Mouse (Mus musculus) lung, adult 2 months (tissue): ENCODE measurements around the gene Map3k15. TPM values are rescaled to one million over a fixed set of nuclear protein-coding genes. Genes with fewer than 3 reads are reported as not detected.
A peak's percentile ranks its signal among the peaks of the same experiment; 100 is the strongest.

ENCODE experiments used
- DNase-seq: peaks from one replicate; pipeline ENCODE4 v3.0.0; 2022
- H3K4me1 ChIP-seq: fragments of 200-500 bp; 2 replicates; pipeline ENCODE4 v1.6.1; 2011; ENCODE audit warnings: low read length; ENCODE audit not compliant: control insufficient read depth, insufficient read depth
- H3K4me3 ChIP-seq: fragments of 200-500 bp; replicated peaks from 2 replicates; pipeline ENCODE3; 2011; ENCODE audit warnings: low read depth, mild to moderate bottlenecking, control low read depth, low read length; ENCODE audit errors: extremely low read depth
- CTCF ChIP-seq: fragments of 200-500 bp; IDR thresholded peaks from 2 replicates; pipeline ENCODE4 v1.5.1; 2011; ENCODE audit warnings: mild to moderate bottlenecking, low read length, control low read depth; ENCODE audit not compliant: insufficient read depth
- POLR2A ChIP-seq: fragments of 200-500 bp; IDR thresholded peaks from 2 replicates; pipeline ENCODE4 v1.6.1; 2011; ENCODE audit warnings: low read depth, mild to moderate bottlenecking, control low read depth, low read length, borderline replicate concordance; ENCODE audit errors: extremely low read depth
- WGBS: fragments of 180-500 bp; shearing (Covaris S2); methylation state at CpG from one replicate; pipeline ENCODE4 v1.1.7; 2018; 5-methylcytosine and 5-hydroxymethylcytosine counted together
- polyA plus RNA-seq: library from polyadenylated mRNA; depleted of rRNA; stranded (reverse); fragments of >200 nt; gene quantifications from 2 replicates; pipeline ENCODE4 v1.2.3, GENCODE M21; 2012

The Map3k15 gene
- polyA plus RNA-seq, 1 experiment = 1.2 TPM

GRCm38 (mm10) chrX:159969025-159969424 is 19.2 kb upstream of the Map3k15 start:
- WGBS = 89% methylated on average over 2 of the region's 2 CpGs
- Histone ChIP-seq H3K4me3 (no peak overlapping the region), H3K4me1 (no peaks in the 10 kb centered on the region)
- no peak for DNase-seq
- TF ChIP-seq CTCF (no peak), POLR2A (no peak)

- no peak for DNase-seq
Observed at GRCm38 (mm10) chrX:159971091-159971779, 17.0 kb upstream of the Map3k15 start.

GRCm38 (mm10) chrX:159973730-159974129 is 14.5 kb upstream of the Map3k15 start:
- Histone ChIP-seq H3K4me3 (no peak overlapping the region), H3K4me1 (no peaks in the 10 kb centered on the region)
- 34% methylated on average over 5 of the region's 5 CpGs for WGBS
- peak; percentile 42 for TF ChIP-seq CTCF
- no peak for TF ChIP-seq POLR2A
- DNase-seq = no peak

More at GRCm38 (mm10) chrX:159971091-159971779, 17.0 kb upstream of the Map3k15 start:
- 61% methylated on average over 3 of the region's 3 CpGs for WGBS
- H3K4me1 ChIP-seq = no peaks in the 10 kb centered on the region
- TF ChIP-seq CTCF (no peak), POLR2A (no peak)
- H3K4me3 ChIP-seq = no peak overlapping the region

DNA sequence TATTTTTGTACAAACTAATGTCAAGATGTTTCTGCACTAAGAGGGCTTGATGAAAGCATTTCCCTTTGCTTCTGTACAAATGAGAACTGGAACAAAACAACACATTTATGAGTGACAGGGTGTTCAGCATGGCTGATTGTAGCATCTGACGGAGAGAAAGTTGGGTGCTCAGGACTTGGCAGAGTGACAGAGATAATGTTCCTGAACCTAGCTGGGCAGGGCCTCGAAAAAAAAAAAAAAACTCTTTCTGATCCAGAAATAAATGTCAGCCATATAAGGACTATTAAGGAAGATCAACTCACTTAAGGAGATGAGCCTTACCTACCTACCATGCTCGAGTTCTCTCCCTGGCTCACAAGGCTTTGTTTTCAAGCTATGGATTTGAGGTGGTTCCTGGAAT is 12.0 kb upstream of the Map3k15 start:
- TF ChIP-seq CTCF (no peak), POLR2A (no peak)
- Histone ChIP-seq H3K4me1 (no peaks in the 10 kb centered on the region), H3K4me3 (no peak overlapping the region)
- no peak for DNase-seq
- WGBS = 57% methylated on average over 3 of the region's 3 CpGs

DNA sequence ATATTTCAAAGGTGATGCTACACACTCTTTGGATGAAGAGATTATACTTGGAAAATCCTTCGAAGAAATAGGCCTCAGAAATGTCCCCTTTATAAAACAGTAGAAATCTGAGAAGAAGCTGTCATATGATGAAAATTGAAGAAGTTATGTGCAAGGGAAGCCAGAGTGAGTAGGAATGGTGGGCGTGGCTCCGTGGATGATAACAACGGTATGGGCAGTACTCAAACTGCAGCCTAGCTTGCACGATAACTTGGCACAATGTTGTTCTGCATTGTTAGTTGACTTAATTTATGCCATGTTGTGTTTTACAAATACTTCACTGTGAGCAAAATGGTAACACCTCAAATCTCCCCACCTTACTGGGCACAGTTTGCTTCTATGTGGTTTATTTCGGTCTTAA is 7.6 kb downstream of the Map3k15 start:
- WGBS = 81% methylated on average over 6 of the region's 6 CpGs
- TF ChIP-seq CTCF (no peak), POLR2A (no peak)
- H3K4me3 ChIP-seq = no peak overlapping the region
- DNase-seq = no peak
- no peaks in the 10 kb centered on the region for H3K4me1 ChIP-seq

- Histone ChIP-seq H3K4me3 (no peak overlapping the region), H3K4me1 (no peaks in the 10 kb centered on the region)
- no peak for DNase-seq
- TF ChIP-seq POLR2A (no peak), CTCF (no peak)
- 78% methylated on average over 1 of the region's 1 CpGs for WGBS
Observed at GRCm38 (mm10) chrX:160053306-160053705, 65.1 kb downstream of the Map3k15 start.

- 82% methylated on average over 5 of the region's 5 CpGs for WGBS
- TF ChIP-seq CTCF (no peak), POLR2A (no peak)
- Histone ChIP-seq H3K4me3 (no peak overlapping the region), H3K4me1 (no peaks in the 10 kb centered on the region)
- no peak for DNase-seq
Observed at GRCm38 (mm10) chrX:160054643-160055042, 66.4 kb downstream of the Map3k15 start.

DNA sequence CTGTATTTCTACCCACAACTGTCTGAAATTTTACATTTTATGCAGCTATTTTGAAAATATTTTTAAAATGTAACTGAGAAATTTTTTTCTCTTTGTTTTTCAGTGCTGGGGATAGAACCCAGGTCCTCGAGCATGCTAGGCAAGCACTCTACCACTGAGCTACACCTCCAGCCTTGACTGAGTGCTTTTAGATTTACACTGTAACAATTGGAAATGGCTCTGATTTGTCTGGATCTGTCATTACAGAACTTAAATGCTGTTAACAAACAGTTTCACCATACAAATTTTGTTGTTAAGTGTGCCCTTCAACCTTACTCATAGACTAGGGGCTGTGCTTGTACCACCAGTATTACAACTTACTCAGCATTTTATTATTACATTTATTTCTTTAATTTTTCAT is 103.7 kb downstream of the Map3k15 start:
- H3K4me1 ChIP-seq = no peaks in the 10 kb centered on the region
- WGBS = 43% methylated on average over 1 of the region's 1 CpGs
- no peak for DNase-seq
- TF ChIP-seq CTCF = no peak
- TF ChIP-seq POLR2A = no peak
- H3K4me3 ChIP-seq = no peak overlapping the region

GRCm38 (mm10) chrX:160107817-160108216 is 119.6 kb downstream of the Map3k15 start:
- TF ChIP-seq CTCF = no peak
- no peak for TF ChIP-seq POLR2A
- WGBS = 44% methylated on average over 4 of the region's 4 CpGs
- no peaks in the 10 kb centered on the region for H3K4me1 ChIP-seq
- DNase-seq = no peak
- no peak overlapping the region for H3K4me3 ChIP-seq

GRCm38 (mm10) chrX:160113777-160114176 is 125.5 kb downstream of the Map3k15 start:
- DNase-seq = no peak
- H3K4me1 ChIP-seq = no peaks in the 10 kb centered on the region
- 83% methylated on average over 1 of the region's 1 CpGs for WGBS
- TF ChIP-seq CTCF (no peak), POLR2A (no peak)
- no peak overlapping the region for H3K4me3 ChIP-seq
